Mouse (Mus musculus): ENCODE results near the gene Sox30.

- no peak for TF ChIP-seq CTCF (conservative IDR thresholded peaks at IDR 0.05; ENCODE audit: low read length)
- TF ChIP-seq NANOG (IDR thresholded peaks at IDR 0.05; ENCODE audit: borderline replicate concordance, low read length) = no peak
Measured at GRCm38 (mm10) chr11:46022983-46023382, 42.9 kb downstream of the Sox30 start.

All from E14TG2a.4 (cell line).